Mouse (Mus musculus) right cerebral cortex, postnatal 36 days (tissue): Measurements from ENCODE around the gene Arl14ep.

ENCODE experiments used
- DNase-seq, 2 experiments: peaks; one replicate each; pipeline ENCODE4 v3.0.0; 2022; ENCODE audit warnings: low spot score in 2 of 2, mixed read lengths in 1 of 2

Arl14ep gene

DNA sequence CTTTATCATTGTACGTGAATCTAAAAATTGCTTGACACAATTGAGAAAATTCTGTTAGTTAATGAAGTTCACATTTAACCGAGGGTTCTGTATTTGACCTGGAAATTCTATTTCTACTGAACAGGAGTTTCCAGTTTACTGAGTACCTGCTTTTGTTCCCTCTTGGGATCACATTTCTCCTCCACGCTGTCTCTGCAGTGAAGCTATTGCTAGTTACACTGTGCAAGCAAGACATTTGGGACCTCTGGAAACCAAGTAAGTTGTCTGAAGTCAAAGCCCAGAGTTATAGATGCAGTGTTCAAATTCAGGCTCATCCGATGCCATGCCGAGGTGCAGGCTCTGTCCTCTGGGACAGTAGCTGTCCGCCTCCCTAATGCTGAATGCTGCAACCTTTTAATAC, 19.2 kb downstream of the Arl14ep start:
- no peak for DNase-seq

DNA sequence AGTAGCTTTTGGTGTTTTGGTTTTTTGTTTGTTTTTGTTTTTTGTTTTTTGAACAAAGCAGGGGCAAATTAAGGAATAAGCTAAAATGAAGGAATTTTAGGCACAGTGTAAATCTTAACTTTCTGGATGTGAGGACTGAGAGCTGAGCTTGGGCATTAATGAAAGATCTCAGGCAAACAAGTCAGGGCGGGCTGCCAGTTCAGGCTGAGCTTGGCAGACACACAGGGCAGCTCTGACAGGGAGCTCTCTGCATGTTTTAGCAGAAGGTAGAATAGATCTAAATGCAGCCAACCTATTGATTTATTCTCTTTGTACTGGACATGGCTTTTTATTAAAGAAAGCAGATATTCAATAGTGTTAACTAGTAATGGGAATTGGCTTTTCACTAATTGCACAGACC, 31.8 kb downstream of the Arl14ep start:
- no peak for DNase-seq

DNA sequence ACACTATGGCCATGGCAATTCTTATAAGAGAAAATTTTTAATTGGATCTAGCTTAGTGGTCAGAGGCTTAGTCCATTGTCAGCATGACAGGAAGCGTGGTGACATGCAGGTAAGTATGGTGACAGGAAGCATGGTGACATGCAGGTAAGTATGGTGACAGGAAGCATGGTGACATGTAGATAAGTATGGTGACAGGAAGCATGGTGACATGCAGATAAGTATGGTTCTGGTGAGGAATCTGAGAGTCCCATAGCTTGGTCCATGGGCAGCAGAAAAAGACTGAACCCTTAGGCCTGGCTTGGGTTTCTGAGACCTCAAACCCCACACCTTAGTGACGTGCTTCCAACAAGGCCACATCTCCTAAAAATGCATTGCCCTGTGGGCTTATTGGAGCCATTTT, 38.5 kb downstream of the Arl14ep start:
- no peak for DNase-seq

DNA sequence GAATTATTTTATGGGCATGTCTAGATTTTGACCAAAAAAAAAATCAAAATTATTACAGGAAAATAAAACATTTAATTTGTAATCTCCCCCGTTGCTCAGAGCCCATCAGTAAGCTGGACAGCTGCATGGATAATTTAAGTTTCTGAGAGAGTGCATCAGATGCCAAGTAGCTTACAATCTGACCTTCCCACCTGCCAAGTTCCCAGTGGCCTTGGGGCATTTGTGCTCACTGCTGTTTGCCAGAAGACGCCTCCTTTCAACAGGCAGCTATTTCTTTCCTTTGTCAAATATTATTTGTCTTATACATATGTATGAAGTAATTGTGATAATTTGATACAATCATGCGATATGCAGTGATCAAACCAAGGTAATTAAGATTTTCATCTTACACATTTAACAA, 44.3 kb downstream of the Arl14ep start:
- DNase-seq = no peak
